Mouse (Mus musculus) kidney, adult 18-20 months (tissue): ENCODE data around the gene Iqcg.
"Not testable (repeated sequence)": the region's sequence is repeated elsewhere in the genome, so short reads cannot be mapped to it uniquely, and the experiment has no call there.

Experiments
- DNase-seq: peaks from one replicate; pipeline ENCODE4 v3.0.0; 2021

The Iqcg gene

DNA sequence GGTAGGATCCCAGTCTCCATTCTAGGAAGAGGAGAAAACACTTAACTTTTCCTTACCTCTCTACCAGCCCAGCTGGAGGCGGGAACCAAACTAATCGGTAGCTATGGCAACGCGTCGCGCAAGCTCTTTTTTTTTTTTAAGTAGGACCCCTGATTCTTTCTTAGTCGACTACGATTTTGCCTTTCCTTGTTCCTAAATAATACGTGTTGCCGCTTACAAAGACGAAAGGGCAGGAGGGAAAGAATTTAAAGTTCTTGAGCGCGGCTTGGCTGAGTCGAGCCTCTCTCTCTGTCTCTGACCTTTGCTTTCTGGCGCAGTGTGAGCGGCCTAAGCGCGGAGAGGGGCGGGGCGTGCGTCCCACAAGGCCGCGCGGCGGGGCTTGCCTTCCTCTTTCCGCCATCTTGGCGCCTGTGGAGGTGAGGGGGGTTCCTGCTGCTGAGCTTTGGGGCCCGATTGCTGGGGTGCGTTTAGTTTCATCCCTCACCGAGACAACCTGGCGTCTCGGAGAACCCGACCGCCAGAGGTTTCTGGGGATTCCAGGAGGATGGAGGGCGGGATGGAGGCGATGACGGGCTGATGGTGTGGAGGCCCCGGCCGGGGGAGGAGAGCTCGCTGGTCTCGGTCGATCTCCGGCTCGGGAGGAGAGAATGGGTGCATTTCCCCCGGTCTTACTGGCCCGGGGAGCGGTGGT lies at the start of gene Iqcg, which contains the start of gene Rpl35a:
Gene Iqcg (minus strand): TSS at position 124 of the 691 bp plus-strand sequence.
Gene Rpl35a (plus strand): TSS at position 359 of the 691 bp plus-strand sequence.
- peak; percentile 95 for DNase-seq

GRCm38 (mm10) chr16:33085666-33086065 lies 29.6 kb upstream of the Iqcg start:
- no peak for DNase-seq

DNA sequence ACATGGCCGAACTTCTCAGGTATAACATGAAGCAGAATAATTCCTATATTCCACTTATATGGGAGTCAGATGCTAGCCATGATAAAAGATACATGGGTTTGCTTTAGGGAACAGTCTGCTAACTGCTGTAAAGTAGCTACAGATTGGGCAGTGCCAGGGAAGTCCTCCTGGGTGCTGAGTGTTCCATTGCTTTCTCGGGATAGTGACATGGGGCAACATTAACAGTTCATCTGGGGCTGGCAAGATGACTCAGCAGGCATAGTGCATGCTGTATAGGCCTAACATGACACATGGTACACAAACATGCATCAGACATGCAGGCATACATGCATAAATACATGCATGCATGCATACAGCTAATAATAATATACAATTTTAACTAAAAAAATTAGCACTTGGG lies 28.0 kb upstream of the Iqcg start:
- DNase-seq, result no peak

DNA sequence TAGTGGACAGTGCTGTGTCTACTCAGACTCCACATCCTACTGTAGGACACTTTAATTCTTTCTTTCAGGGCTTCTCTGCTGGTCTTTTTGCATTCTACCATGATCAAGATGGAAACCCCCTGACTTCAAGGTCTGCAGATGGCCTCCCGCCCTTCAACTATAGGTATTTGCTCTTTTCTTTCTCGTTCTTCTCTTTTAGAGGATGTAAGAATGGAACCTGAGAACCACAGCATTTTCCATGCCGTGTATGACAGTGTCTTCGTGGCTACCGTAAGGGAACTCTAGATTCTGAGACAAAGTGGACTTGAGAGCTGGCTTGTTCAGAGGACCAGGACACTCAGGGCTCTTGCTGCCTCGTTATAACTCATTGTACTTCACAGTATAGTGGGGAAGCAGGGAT lies 26.9 kb upstream of the Iqcg start:
- no peak for DNase-seq

DNA sequence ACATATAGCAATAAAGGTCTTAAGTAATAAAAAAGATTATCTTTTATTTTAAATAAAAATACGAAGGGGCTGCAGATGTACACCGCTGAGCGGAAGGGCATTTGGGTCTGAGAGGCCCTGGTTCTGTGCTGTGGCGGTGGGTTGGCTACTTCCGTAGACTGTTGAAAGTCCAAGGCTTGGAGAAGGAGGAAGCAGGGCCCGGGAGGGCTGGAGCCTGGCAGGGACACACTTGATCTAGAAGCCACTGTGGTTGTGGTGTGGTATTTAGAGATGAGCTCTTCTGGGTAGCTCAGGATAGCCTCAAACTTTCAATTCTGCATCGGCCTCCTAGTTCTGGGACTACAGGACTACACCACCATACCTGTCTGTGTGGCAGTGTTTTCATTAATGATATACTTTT lies 24.0 kb upstream of the Iqcg start:
- no peak for DNase-seq

- DNase-seq, result no peak
Measured at GRCm38 (mm10) chr16:33077069-33077627, 21.1 kb upstream of the Iqcg start.

DNA sequence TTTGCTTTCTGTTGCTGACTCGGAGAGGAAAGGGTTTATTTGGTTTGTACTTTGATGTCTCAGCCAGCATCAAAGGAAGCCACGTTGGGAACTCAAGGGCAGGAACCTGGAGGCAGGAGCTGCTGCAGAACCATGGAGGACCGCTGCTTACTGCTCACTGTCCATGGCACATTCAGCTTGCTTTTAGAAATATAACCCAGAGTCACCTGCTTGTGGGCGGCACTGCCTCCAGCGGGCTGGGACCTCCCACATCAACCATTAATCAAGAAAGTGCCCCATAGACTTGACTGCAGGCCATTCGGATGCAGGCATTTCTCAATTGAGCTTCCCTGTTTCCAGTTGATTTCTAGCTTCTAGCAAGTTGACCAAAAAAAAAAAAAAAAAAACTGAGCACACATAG lies 20.1 kb upstream of the Iqcg start:
- DNase-seq, result no peak

DNA sequence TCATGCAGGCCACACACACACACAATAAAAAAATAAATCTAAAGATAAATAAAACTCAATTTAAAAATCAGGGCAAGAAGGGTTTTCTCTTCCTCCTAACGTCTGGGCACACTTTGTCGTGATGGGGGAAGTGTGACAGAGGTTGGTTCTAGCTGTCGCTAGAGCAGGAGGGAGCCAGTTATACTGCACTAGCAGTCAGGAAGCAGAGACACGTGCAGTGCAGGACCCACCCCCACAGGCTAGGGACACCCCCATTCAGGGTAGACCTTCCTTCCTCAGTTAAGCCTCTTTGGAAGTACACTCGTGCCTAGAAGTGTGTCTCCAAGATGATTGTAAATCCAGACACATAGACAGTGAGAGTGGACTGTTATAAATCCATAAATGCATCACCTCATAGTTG lies 18.9 kb upstream of the Iqcg start:
- DNase-seq, result no peak

- no peak for DNase-seq
Measured at GRCm38 (mm10) chr16:33072871-33073557, 17.0 kb upstream of the Iqcg start.

- DNase-seq, result no peak
Measured at GRCm38 (mm10) chr16:33070928-33071327, 14.9 kb upstream of the Iqcg start.

DNA sequence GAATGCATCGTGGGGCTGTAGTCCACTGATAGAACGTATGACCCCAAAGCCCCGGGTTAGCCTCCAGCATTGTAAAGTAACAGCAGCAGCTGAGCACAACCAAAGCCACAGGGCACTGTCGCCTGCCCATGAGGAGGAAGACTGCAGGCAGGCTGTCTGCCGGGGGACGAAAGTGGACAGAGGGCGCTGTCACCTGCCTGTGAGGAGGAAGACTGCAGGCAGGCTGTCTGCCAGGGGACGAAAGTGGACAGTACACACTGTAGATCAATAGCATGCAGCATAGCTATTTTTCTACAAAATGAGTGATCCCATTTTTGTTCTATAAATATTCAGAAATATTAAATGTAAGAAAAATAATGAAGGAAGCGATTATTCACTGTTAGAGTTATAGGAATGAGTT lies 8.6 kb upstream of the Iqcg start:
- no peak for DNase-seq

DNA sequence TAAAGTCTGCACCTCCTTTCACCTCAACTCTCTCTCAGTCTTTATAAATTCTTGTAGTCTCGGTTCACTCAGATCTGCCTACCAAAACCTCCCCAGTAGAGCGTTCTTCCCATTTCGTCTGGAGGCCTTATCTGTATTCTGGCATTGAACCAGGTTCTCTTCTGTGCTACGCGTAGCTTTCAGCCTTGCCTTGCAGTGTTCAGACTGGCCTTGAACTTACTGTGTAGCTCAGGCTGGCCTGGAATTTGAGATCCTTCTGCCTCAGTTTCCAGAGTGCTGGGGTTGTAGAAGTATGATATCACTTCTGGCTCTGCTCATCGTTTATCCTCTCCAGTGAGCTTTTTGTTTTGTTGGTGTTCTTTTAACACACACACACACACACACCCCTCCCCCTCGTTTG lies 7.2 kb upstream of the Iqcg start:
- no peak for DNase-seq

DNA sequence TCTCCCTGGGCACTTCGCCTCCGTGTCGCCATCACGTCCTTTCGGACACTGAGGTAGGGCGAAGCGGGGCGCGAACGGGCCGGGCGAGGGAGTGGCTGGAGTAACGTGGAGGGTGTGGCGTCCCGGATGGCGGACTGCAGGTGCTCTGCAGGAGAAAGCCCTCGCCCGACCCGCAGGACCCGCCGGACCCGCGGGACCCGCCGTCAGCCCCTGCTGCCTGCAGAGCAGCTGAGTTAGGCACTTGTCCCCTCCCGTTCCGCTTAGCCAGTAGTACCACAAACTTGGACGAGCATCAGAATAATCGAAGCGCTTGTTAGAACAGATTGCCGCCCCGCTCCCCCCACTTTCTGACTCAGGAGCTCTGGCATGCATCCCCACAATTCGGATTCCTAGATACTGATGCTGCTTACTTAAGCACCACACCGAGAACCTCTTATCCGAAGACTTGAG lies 6.7 kb upstream of the Iqcg start:
- no peak for DNase-seq

DNA sequence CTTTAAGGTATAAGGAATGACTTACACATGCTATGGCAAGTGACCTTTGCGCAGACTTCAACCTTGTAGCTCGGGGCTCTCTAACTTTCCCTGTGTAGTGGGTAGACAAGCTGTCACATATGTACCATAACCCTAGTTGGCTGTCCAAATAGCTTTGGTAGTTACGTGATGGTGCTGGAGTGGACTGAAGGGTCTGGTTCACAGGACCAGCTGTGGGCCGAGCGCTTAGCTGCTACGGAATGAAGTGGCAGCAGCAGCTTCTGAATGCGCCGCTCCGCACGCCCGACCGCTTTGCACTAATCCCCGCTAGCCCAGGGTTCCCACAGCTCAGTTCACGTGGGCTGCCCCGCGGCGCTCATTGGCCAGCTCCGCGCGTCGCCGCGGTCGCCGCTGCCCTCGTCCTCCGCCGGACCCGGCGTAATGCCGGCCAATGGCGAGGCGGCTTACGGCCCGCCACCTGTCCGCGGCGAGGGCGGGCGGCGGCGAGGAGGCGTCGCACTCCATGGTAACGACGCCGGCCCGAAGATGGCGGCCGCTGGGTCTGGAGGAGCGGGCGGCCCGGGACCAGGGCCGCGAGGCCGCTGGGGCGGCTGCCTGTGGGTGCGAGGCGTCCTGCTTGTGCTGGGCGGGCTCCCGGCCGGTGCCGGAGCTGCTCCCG lies 6.1 kb upstream of the Iqcg start, which contains the start of gene Lmln:
Gene Lmln (plus strand): TSS at position 498 of the 658 bp plus-strand sequence.
- DNase-seq, result peak; percentile 91

GRCm38 (mm10) chr16:33061400-33061799 lies 5.4 kb upstream of the Iqcg start:
- no peak for DNase-seq

- DNase-seq, result no peak
Measured at GRCm38 (mm10) chr16:33060926-33061325, 4.9 kb upstream of the Iqcg start.

GRCm38 (mm10) chr16:33059471-33059870 lies 3.5 kb upstream of the Iqcg start:
- DNase-seq, result no peak

DNA sequence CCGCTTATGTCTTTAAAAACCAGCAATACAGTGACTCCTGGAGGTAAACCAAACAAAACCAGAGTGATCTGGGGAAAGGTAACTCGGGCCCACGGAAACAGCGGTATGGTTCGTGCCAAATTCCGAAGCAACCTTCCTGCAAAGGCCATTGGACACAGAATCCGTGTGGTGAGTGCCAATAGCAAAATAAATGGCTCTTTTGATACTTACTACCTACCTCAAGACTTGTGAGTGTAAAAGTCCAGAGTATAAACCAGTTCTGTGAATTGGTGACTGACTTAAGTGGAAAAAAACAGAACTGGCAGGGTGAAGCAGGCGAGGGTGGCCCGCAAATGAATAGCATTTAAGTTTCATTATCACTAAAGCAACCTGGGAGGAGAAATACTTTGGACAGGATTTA lies 2.6 kb upstream of the Iqcg start:
- not testable (repeated sequence) for DNase-seq

- no peak for DNase-seq
Measured at GRCm38 (mm10) chr16:33058033-33058432, 2.0 kb upstream of the Iqcg start.

GRCm38 (mm10) chr16:33056786-33057185 lies 768 bp upstream of the Iqcg start:
- no peak for DNase-seq

- no peak for DNase-seq
Measured at GRCm38 (mm10) chr16:33055655-33056054, 363 bp downstream of the Iqcg start.

DNA sequence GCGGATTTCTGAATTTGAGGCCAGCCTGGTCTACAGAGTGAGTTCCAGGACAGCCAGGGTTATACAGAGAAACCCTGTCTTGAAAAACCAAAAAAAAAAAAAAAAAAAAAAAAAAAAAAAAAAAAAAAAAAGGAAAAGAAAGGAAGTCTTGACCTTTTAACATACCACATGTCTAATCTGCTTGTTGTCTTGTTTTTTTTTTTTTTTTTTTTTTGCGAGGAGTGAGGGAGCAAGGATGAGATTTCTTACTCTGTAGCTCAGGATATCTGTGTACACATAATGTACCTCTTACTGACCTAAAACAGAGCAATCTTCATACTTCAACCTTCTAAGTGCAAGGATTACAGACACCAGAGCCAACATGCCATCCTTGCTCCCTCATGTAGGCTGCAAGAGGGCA lies 1.1 kb downstream of the Iqcg start:
- not testable (repeated sequence) for DNase-seq

DNA sequence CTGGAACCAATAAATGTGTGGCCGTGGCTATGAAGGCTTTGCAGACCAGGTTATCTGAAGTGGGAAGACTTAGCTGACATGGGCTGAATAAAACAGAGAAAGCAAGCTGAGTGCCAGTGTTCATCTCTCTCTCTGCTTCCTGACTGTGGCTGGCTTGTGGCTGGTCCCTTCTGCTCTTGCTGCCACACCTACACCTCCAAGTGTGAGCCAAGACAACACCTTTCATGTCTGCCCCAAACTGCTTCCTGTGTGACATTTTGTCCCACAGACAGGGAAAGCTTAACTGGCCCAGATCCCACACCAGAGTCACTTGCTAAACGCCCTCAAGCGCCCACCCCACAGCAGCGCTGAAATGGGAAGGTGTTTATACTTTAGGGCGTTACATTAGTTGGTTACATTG lies 2.9 kb downstream of the Iqcg start:
- no peak for DNase-seq

GRCm38 (mm10) chr16:33049809-33050208 lies 6.2 kb downstream of the Iqcg start:
- no peak for DNase-seq
